Mouse (Mus musculus): Measurements from ENCODE around the gene Tns1.

Tns1 gene

DNA sequence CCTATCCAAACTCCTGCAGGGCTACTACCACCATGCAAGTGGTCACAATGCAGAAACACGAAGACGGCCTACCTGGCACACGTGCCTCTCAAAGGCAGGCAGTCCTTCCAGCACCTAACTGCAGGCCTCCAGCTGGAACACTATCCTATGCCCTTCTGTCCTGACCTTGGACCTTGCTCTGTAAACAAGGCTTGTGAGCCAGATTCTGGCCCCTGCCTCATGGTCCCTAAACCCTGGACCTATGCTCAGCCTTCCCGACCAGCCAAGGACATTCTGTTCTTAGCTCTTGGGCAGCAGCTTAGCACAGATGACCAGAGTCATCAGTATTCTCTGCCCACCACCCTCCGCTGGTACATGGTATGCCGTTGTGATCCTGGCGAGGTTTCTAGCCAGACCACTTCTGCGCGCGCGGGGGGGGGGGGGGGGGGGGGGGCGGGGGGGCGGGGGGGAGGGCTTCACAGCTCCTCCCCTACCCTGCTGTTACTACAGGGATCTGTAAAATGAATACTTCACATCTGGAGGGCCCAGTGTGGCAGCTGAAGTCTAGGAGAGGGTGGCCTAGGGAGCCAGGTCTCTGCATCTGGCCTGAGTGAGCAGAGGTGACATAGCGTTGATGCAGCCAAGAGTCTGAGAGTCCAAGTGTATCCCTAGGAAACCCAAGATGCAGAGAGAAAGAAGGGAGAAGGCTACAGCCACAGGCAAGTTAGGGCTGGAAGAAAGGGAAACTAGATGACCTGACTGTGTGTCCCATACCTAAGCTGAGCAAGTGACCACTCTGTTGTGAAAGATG is 109.5 kb downstream of the Tns1 start:
- no peak for DNase-seq (ENCODE audit: low spot score in 2 of 2)

DNA sequence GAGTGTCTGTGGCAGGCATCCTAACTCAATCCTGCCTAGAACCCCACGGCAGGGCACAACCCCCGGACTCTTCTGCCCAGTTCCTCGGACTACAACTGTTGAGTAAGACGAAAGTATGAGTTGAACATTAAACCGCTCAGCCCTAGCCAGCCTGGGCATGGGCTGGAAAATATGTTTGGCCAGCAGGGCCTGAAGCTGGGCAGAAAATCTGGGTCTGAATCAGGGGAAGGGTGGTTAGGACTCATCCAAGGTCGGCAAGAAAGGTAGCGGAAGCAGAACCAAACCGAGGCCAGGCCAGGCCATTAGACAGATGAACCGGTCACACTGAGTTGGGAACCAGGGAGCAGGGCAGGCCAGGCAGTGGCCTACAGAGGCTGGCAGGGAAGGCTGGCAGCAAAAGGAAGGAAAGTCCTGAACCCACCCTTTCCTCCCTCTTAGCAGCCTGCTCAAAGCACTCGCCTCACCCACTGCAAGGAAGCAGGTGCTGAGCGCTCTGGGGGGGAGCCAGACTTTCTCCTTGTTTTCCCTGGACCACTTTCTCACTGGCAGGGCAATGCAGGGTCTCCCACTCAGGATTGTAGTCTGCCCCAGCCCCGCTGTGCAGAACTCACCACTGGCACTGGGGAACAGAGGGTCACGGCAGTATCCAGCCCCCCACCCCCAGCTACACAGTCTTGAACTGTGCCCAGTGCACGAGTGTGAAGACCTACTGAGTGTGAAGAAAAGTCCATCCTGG is 110.8 kb downstream of the Tns1 start:
- no peak for DNase-seq (ENCODE audit: low spot score in 2 of 2)

GRCm38 (mm10) chr1:74012706-74013105 is 111.5 kb downstream of the Tns1 start:
- DNase-seq (ENCODE audit: low spot score in 2 of 2) = no peak

GRCm38 (mm10) chr1:74009495-74009894 is 114.8 kb downstream of the Tns1 start:
- no peak for DNase-seq (ENCODE audit: low spot score in 2 of 2)

DNA sequence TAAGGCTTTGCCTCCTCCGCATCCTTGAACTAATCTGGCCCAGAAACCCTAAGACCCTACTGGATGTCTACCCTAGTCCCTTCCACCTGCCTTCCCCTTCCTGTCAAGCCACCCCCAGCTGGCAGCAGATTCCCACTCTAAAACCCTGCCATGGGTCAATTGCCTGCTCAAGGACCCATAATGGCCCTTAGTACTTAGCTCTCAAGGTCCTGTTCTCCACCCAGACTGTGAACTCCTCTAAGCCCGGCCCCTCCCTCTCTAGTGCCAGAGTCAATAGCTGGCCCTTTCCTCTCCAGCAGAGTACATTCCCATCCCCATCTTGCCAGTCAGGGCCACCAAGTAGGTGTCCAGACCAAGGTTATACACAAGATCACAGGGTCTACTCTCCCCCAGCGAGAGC is 115.3 kb downstream of the Tns1 start:
- DNase-seq (ENCODE audit: low spot score in 2 of 2) = no peak

DNA sequence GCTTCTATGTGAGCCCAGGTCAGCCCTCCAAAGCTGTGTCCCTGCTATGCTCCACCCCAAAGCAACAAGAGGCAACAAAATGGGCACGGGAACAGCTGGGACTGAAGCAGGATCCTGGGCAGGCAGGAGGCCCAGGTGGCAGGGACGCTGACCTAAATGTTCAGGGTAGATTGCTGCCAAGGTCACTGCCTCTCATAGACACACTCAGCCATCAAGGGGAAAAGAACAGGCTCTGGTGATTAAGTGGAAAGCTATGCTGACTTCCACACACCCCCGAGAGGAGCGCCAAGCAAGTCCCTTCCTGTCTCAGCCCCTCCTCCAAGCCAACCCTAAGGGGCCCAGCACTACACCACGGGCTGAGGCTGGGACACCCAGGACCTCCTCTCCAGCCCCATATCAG is 115.8 kb downstream of the Tns1 start:
- no peak for DNase-seq (ENCODE audit: low spot score in 2 of 2)

GRCm38 (mm10) chr1:74007398-74008050 is 116.7 kb downstream of the Tns1 start:
- no peak for DNase-seq (ENCODE audit: low spot score in 2 of 2)

DNA sequence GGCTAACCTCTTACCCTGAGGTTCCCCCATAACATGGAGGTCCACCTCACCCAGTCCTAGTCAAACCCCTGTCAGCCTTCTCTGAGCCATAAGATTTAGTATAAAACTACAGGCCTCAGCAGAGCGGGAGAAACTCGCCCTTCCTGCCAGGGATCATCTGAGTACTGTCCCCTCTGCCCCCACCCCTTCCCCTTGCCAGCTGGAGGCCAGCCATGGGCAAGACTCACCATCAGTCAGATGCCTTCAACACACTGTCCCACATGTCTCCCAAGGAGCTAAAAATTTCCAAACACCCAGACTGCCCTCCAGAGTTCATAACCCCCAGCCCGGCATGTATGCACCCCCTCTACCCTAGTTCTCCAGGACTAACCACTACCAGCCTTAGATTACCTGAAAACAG is 119.2 kb downstream of the Tns1 start:
- no peak for DNase-seq (ENCODE audit: low spot score in 2 of 2)

GRCm38 (mm10) chr1:74003723-74004122 is 120.5 kb downstream of the Tns1 start:
- DNase-seq (ENCODE audit: low spot score in 2 of 2) = no peak

GRCm38 (mm10) chr1:74001449-74001820 is 122.8 kb downstream of the Tns1 start:
- DNase-seq (ENCODE audit: low spot score in 2 of 2) = no peak

- no peak for DNase-seq (ENCODE audit: low spot score in 2 of 2)
Observed at GRCm38 (mm10) chr1:74000810-74001448, 123.3 kb downstream of the Tns1 start.

DNA sequence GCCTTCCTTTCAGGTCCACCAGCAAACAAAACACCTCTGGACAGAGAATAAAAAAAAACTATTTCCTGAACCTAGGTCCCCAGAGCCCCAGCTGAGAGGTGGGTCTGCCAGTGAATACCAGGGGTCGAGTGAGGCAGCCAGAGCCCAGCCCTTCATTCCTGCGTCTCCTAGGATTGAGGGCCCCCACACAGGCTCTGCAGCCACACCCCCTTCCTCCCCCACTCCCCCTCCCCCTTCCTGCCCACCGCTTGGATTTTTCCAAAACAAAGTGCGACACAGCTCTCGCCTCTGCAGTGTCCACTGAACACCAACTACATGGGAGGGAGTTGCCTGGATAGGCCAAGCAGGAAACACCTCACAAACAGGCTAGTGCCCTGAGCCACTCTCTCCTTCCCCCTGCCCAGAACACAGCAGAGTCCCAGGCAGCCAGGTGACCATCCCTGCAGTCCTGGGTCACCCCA is 124.0 kb downstream of the Tns1 start:
- no peak for DNase-seq (ENCODE audit: low spot score in 2 of 2)

DNA sequence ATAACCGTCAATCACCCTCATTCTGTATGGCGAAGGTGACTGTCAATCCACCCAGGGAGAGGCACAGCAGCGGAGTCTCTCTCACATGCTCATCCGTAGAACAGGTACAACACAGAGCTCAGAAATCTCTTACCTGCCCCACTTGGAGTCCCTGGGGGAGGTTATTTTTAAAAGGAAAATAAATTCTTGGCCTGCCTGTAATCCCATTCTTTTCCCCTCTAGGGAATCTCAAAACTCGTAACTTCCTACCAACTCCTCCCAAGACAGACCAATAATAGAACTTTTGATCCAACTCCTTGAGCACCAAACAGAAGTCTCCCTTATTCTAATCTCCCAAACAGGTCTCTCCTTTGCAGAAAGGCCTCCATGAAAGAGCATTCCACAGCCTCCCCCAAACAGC is 124.7 kb downstream of the Tns1 start:
- DNase-seq (ENCODE audit: low spot score in 2 of 2) = no peak

- DNase-seq (ENCODE audit: low spot score in 2 of 2) = no peak
Observed at GRCm38 (mm10) chr1:73998925-73999375, 125.3 kb downstream of the Tns1 start.

DNA sequence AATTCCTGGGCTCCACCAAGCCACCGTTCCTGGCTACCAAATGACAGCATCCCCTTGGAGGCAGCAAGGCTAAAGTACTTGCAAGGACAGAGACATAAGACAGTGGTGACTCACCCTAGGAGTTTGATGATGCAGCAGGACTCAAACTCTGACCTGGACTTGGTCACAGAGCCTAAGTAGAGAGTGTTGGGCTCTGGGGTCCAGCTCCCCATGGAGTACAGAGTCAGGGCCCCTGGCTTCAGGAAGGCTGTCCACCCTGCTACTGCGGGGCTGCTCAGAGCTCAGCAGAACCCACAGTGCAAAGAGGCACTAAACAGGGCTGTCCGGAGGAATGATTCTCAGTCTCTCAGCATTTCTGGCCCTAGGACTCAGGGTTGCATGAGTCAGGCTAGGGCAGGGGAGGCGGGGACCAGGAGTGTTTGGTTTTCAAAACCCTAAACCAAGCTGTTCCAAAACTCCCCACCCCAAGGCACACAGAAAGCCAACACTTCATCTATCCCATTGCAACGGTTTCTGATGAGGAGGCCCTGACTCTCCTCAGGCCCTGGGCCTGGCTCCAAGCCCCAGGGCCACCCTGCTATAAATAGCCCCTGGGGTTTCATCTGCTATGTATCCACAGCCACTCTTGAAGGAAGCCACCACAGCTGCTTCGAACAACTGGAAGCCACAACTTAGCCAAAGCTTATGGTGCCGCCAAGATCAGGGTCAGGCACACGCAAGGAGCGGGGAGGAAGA is 126.0 kb downstream of the Tns1 start:
- no peak for DNase-seq (ENCODE audit: low spot score in 2 of 2)

- DNase-seq (ENCODE audit: low spot score in 2 of 2) = no peak
Observed at GRCm38 (mm10) chr1:73997341-73997740, 126.9 kb downstream of the Tns1 start.

DNA sequence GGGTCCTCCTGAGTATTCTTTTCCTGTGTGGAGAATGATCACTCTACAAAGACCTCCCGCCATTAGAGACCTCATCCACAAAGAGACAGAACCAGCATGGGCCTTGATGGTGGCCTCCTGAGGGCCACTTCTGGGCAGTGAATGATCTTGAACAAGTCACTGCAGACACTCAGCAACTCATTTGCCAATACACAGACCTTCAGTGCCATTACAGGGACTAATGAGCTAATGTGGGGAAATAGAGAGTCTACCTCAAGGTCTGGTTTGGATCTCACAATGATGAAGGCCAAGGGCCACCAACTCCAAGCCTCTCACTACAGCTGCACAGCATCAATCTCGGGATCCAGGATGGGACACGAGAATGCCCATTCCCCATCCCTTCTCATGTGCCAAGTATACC is 127.6 kb downstream of the Tns1 start:
- DNase-seq (ENCODE audit: low spot score in 2 of 2) = no peak

- DNase-seq (ENCODE audit: low spot score in 2 of 2) = peak; percentile 59 to 60
Observed at GRCm38 (mm10) chr1:73996209-73996608, 128.0 kb downstream of the Tns1 start.

GRCm38 (mm10) chr1:73995063-73995810 is 129.0 kb downstream of the Tns1 start:
- DNase-seq (ENCODE audit: low spot score in 2 of 2) = no peak

GRCm38 (mm10) chr1:73993901-73994426 is 130.3 kb downstream of the Tns1 start:
- DNase-seq (ENCODE audit: low spot score in 2 of 2) = no peak
